Mouse (Mus musculus): ENCODE results near the gene Kctd5.
"Not testable (repeated sequence)": the region's sequence is repeated elsewhere in the genome, so short reads cannot be mapped to it uniquely, and the experiment has no call there.

The Kctd5 gene

DNA sequence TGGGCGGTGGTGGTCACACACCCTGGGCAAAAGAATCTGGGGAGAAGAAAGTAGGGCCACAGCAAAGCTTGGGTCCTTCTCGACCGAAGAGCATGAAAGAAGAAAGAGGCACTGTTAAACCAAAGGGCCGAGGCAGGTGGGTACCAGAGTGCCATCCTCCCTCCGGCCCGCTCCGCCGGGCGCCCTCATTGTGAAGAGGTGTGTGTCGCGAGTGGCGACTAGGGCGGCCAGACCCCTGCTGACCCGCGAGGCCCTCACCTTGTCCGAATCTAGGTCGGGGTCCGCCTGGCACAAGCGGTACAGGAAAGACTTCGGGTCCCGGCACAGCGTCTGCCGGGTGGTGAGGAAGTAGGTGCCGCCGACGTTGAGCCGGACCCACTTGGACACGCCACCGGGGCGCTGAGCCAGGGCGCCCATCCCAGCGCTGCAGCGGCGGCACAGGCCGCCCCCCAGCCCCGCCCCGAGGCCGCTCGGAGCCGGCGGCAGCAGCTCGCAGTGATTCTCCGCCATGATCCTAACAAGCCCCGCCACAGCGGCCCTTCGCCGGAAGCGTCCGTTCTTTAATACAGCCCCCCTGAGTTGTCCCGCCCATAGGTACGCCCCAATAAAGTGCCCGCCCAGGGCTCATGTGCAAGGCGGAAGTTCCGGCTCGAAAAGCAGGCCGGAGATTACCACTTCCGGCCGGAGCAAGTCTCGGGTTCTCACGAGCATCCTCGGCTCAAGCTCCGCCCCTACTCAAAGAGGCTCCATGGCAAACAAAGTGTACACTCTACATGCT is at the start of gene Kctd5:
Gene Kctd5, minus strand, starts transcription at position 567 of the 778 bp plus-strand sequence.
- DNase-seq, result peak; percentile 87

DNA sequence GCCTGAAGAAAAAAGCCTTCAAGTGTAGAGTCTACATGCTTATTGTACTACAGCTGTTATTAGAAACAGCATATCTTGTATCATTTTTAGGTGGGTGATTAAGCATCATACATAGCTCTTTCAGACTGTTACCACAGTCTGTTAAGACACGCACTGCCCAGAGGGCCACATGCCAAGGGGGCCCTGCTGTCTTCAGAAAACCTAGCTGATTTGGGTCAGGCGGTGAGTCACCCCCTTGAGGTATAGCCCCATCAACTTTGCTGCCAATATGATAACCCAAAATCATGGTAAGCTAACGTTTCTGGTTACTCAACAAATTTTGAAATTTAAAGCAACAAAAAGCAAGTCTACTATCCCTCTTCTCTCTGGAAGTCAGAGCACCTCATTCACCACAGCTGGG is 46.2 kb upstream of the Kctd5 start:
- no peak for DNase-seq

DNA sequence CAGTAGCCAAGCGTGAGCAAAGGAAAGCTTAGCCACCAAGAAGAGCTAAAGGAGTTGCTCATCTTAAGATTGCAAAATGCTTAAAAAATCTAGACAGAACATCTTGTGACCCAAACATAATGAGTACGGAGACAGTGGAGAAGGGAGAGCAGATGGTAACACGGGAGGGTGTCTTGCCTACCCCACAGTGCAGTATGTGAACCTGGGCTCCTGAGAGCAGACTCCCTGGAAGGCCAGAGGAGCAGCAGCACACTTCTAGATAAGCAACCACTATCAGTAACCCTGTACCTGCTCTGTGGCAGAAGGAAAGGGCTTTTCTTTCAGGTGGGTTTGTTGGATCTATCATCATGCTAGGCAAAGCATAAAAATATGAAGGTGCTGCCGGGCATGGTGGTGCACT is 39.7 kb upstream of the Kctd5 start:
- DNase-seq, result no peak

DNA sequence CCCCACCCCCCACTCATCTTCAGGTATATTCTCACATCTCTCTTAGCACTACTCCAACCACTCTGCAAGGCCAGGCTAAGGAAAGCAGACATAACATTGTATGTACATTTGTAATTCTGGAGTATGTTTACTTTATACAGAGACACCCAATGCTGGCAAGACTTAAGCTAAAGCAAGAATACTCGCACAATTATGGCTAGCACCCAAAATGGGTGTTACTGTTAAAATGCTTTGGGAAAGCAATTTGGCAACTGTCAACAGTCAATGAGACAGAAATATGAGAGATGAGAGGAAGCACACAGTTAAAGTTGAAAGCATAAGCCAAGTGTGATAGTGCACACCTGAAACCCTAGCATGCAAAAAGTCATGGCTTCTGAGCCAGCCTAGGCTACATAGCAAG is 38.0 kb upstream of the Kctd5 start:
- no peak for DNase-seq

DNA sequence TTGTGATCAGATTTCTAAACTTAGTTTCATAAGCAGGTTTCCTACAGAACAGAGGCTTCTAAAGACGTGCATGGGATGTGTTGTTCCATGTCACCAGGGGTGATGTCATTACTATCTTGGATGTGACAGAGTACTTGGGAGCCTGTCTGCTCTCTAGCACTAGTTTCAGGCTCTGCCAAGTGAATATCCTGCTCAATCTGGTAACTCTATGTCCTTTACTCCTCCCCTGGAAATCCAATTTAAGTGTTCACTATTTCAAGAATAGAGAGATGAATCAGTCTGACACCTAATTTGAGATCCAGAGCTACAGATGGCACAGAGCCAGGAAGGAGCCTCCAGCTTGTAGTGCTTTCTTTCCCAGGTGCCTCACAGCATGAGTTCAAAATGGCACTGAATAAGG is 35.6 kb upstream of the Kctd5 start:
- DNase-seq, result no peak

DNA sequence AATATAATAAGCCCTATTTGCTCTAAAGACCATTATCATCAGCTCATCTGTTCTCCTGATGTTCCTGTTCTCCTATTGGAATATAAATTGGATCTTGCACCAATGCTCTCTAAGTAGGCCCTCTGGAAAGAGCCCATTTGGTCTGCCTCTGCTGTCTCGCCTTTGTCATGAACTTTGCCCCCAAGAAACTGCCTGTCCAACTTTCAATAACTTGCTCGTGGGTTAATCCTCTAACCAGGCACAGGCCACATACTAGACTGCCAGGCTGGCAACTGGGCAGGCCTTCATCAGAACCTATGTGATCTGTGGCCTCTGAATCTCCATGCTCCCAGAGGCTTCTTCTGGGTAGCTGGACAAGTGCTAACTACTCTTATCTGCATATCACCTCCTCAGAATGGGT is 31.8 kb upstream of the Kctd5 start:
- no peak for DNase-seq

DNA sequence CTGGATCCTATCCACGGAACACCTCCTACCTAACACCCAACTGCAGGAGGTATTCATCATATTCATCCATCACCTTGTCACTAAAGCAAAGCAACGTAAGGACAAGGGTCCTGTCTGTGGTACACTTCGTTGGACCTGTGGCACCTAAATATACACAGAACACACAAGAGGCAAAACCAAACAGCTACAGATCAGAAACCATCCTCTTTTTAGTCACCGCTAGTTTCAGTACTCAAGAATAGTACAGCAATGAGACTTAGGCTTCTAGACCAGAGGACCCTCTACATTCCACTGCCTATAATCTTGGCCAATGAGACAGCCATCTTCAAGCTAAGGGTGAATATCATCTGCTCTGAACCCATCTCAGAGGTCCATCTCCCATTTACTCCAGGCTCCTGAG is 25.1 kb upstream of the Kctd5 start:
- no peak for DNase-seq

DNA sequence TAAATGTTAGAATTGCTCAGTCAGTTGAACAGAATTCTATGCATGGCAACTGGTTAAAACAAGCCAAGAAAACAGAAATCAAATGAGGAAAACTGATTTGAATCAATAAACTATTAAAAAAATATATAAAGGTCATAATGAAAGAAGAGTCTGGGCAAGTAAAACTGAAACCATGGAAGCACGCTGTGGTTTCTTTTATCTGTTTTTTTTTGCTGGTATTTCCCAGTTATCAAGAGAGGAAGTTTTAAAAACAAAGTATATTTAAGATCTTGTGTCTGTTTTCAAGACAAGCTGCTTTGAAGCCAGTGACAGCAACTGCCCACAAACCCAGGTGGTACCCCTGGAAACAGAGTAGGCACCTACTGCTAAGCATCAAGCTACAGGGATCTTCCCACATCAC is 17.3 kb upstream of the Kctd5 start:
- no peak for DNase-seq

DNA sequence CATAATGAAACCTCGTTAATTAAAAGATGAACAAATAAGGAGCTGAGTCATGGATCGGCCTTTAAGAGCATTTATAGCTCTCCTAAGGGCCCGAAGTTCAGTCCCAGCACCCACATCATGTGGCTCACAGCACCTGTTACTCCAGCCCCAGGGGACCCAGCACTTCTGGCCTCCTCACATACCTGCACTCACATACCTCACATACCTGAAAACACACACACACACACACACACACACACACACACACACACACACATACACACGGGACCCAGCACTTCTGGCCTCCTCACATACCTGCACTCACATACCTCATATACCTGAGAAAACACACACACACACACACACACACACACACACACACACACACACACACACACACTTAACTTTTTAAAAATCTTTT is 13.1 kb upstream of the Kctd5 start:
- not testable (repeated sequence) for DNase-seq

DNA sequence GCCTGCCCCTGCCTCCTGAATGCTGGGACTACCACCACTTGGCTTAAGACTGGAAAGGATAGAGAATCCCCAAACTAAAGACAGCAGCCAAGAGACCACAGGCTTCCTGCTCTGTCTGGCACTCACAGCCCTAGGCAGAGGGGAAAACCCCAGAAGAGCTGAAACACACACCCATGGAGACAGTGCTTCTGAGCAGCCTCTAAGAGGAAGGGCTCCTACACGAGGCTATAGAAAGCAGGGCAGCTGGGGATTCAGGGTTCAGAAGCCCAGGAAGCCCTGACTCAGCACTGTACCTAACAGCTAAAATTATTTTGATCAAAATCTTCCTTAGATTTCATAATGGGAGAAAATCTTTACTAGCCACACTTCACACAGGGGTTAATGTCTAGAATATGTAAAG is 11.3 kb upstream of the Kctd5 start:
- no peak for DNase-seq

DNA sequence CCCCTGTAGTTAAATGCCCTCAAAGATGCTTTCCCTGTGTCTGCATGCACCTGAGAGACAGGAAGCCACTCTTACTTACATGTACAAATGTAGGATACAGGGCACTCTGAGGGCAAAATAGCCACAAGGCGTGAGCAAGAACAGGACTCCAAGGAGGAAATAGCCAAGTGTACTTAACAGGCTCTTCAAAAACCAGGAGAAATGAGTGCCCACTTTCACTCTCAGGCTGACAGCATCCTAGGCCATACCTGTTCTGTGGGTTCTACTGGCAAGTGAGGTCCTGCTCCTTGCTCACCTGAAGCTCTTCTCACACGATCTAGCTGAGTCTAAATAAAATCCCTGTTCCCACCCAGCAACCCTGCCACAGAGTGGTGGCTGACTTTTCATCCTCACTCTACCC is 3.8 kb upstream of the Kctd5 start:
- no peak for DNase-seq

DNA sequence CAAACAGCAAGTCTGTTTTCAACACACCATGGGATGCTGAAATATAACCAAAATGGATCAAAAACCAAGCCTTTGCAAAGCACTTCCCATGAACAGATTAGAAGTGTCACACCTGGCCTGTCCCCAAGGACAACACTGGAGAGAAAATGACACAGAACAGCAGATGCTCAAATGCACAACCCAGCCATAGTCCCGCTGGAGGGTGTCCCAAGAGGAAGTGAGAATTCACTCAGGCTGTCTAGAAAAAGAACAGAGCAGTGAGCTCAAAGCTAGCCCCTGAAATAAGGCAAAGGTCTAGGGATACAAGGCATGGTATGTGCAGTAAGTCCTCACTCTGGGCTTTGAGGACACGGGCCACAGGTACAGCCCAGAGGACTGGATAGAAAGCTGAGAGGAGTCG is 3.8 kb downstream of the Kctd5 start:
- DNase-seq, result no peak

DNA sequence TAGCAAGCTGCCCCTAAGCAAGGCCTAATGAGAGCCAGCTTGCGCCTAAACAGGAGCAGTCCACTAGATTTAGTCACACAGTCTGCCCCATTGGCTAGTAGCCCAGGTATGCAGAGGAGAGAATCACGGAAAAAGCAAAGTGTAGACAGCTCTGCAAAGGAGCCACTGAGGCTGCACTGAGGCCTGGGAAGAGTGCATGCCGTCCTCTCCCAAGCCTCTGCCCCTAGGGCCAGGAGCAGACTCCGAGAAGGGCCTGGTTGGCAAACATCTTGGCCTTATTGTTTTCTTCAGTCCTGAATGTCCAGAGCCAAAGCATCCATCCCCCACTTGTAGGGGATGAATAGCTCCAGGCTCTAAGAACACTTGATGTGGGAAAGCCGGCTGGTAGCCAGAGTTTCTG is 5.0 kb downstream of the Kctd5 start:
- no peak for DNase-seq

DNA sequence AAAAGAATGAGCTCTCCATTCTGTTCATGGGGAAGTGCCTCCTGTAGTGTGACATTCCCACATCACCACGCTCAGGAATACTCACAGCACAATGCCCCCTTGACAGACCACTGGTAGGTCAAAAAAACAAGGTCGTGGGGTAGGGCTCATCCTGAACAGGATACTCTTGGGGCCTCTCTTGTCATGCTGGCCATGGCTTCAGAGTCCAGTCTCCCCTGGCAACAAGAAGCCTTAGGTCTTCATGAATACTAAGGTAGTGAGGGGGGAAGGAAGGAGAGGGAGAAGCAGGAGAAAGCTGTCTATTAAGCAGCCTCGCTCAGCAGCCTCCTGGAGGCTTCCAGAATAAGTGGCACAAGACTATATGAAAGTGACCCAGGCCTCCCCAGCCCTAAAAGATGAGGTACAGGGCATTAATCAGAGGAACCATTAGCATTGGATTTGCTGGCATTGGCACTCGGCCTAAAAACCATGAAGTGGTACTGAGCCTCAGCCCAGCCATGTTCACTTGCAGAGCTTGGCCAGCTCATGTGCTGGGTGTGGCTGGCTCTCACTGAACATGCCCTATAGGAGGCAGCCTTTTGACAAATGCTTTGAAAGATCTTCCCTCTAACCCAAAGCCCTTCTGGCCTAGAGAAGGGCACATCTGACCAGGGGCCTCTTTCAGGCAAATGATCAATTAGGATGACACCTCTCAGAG is 10.7 kb downstream of the Kctd5 start:
- no peak for DNase-seq

DNA sequence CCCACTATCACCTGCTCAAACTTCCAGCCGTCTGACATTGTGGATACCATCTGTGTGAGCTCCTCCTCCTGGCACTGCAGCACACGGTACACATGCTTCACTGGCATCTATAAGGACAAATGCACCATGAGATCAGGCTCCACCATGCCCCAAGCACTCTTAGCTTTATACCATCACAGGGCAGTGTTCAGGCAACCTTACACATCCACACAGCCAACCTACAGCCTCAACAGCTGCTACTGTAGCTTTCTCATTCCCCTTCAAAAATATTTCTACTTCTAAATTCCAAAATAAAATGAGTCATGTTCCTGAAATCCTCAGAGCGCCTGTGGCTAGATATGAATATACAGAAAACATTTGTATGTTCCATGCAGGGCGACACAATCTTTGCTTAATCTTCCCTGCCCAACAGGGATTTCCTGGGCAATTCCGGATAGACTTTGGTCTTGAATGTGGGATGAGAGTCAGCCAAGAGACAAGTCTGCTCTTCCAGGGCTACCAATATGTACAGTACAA is 15.5 kb downstream of the Kctd5 start:
- DNase-seq, result no peak

DNA sequence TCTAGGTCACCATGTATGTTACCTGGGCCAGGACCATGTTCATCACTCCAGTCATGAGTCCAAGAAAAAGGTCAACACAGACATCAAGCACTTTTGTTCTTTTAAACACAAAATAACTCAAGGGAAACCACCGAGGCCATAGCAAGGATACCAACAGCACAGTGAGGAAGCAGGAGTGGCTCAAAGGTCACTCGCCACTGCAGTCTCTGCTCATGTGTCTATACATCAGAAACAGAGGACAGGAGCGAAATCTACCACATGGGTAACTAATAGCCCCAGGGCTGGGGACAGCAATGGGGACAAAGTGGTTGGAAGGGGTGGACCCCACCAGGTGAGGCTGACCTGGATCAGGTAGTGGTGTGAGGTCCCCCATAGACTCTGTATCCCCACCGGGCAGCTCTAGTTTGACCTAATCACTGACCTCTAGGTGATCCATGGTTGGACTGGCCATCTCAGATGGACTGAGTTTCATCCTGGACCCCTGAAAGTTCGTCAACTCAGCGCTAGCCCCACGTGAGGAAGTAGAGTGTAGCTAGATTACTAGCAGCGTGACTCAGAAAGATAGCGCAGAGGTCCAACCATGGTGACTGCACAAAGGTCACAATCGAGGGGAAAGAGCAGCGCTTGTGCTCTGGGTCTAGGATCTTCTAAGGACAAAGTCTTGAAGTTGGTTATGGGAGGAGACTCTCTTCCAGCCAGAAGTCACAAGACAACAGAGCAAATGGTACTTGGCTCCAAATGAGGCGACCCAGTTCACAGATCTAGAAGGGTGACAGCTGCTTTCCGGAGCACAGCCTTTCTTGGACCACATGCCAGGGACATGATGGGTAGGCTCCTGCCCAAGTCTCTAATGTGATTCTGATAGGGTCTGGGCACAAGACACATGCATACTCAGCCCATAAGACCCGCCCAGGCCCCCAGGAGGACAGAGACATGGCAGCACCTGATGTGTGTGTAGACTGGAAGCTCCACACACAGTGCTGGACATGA is 16.4 kb downstream of the Kctd5 start:
- no peak for DNase-seq

DNA sequence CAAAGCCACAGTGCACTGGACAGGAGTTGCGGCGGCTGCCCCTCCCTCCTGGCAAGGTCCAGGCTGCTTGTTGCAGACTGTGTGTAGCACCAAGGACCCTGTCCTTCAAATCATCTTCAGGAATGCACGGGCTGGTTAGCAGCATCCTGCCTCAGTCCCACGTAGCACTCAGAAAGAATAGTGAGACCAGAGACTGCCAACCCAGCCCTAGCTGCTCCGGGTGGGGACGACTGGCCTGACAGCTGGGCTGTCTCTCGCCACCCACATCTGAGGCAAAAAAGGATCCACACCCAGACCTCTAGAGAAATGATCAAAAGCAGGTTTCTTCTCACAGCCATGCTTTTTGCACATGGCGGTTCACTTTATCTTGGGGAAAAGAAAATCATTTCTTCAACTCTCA is 24.3 kb downstream of the Kctd5 start:
- no peak for DNase-seq

DNA sequence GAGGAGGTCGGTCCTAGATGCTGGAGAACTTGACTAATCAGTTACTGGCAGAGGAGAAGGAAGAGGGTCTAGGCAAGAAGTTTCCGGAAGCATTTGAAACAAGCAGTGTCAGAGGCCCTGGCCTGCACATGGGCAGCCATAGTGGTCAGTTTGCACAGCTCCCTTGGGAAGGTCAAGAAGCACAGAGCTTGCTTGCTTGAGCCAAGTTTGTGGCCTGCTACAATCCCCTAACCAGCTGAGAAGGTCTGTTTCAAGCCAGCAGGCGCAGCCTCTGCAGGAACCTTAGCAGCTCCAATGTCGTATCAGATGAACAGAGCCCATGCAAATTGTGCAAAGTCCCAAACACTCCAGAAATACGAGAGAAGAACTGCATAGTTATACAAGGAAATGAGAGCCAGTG is 25.2 kb downstream of the Kctd5 start:
- DNase-seq, result no peak

DNA sequence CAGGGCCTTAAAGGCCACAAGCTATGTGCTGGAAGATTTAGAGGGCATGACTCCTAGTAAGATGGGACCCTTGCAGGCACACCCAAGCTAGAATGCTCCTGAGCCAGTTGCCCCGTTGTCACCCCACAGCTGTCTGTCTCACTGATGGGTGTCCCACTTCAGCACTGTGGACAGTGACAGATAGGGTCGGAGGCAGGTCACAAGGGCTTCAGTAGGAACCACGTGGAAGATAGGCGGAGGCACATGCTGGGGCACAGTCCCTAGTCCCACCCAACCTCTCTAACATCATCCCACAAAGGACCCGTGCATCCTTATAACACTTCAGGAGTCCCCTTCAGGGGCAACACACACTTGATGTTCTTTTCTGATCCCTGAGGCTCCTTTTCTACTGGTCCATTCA is 27.3 kb downstream of the Kctd5 start:
- DNase-seq, result no peak

DNA sequence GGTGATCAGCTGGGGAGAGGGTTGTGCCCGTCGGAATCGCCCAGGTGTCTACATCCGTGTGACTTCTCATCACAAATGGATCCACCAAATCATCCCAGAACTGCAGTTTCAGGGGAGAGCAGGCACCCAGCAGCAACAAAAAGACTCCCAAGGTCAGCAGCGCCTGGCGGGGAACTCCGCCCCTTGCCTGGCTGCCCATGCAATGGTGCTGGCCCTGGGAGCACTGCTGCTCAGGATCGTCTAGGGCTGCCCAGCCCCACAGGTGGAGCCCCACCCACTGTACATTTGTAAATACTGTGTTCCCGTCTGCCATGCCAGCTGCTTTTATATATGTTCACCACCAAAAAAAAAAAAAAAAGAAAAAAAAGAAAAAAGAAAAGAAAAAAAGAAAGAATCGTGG is 27.7 kb downstream of the Kctd5 start:
- no peak for DNase-seq

DNA sequence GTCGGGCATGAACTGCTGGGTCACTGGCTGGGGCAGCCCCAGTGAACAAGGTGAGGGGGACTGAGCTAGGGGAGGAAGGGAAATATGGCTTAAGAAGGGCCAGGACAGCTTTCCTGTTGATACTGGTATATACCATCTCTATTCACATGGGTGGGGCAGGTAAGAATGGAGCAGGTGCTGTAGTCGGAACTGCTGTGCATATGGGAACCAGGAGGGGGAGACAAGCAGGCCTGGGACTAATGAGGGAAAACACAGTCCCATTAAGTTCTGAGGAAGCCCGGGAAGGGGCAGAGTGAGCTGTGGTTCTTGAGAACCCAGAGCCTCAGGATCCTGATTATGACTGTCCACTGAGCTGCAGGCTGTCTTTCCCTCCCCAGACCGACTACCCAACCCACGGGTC is 28.8 kb downstream of the Kctd5 start:
- no peak for DNase-seq

DNA sequence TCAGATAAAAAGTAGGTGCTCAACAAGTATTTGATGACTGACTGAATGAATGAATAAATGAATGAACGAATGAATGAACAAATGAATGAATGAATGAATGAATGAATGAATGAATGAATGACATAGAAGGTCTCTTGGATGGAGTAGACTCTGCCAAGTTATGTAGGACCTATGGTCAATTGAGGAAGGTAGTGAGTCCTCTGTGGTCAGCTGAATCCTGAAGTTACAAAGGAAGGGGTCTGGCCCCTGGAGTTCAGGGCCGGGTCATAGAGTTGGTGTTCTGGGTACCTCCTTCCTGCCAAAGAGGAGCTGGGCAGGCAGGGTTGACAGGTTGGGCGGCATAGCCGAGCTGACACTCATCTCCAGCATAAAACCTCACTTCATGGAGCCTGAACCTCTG is 35.4 kb downstream of the Kctd5 start, which contains the start of gene Prss27:
Gene Prss27, plus strand, starts transcription at position 301 of the 400 bp plus-strand sequence.
- DNase-seq, result no peak

DNA sequence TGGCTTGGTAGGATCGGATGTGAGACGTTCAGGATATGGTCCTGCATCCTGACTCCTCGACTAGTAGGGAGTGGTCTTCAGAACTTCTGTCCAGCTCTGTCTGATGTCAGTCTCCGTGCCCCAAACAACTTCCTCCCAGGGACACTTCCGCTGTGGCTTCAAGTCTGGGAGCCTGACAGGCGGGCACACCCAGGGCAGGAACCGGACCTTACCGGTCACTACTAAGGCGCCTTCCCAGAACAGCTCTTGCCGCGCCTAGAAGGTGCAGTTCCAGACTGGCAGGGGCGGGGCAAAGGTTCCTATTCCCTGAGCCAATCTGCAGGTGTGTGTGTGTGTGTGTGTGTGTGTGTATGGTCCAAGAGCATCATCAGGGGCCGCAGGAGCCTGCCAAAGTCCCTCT is 35.9 kb downstream of the Kctd5 start:
- no peak for DNase-seq

All from thymus, postnatal 14 days (tissue).